Mouse (Mus musculus) embryo, embryonic 11.5 days (tissue): ENCODE results near the gene Cmtm8.

ENCODE experiments used
- DNase-seq: peaks from one replicate; pipeline ENCODE4 v3.0.0-alpha.2; 2012; ENCODE audit warnings: low read depth, low spot score

The Cmtm8 gene

DNA sequence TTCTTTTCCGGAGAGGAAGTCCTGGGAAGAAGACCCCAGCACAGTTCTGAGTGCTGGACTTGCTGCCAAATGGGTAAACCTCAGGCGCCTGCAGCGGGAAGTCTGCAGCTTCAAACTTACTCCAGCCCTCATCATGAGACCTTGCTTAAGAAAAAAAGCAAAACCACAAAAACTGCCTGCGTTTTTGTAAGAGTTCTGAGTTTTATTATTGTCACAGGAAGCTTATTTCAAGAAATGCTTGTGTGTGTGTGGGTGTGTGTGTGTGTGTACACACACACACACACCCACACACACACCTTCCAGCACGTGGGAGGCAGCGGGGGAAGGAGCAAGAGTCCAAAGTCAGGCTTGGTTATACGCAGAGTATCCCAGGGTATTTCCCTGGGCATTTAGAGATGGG, 85.7 kb downstream of the Cmtm8 start:
- DNase-seq = no peak

DNA sequence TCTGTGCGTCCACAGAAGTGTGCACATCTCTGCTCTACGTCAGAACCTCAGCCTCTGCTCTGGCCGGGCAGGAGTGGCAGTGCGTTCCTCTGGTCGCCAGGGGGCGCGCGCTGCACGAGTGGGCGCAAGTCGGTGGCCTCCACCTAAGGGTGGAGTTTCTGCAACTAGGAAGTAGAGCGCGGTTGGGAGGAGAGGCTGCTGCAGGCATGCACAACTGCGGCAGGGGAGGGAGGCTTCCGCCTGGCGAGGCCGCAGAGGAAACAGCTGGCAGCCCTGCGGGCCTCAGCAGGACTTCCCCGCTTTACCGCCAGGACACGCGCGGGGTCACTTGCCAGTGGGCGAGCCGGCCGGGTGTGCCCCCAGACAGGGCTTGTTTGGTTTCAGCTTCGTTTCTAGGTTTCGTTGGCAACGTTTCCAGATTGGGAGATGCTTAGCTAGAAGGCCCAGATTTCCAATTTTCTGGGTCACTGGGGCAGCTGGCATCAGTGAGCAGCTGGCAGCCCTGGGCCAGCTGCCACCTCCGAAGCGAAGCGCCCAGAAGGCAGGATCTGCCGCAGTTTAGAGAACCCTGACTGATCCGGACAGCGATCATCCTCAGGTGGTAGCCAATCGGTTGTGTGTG, 91.0 kb downstream of the Cmtm8 start:
- peak; percentile 81 for DNase-seq

DNA sequence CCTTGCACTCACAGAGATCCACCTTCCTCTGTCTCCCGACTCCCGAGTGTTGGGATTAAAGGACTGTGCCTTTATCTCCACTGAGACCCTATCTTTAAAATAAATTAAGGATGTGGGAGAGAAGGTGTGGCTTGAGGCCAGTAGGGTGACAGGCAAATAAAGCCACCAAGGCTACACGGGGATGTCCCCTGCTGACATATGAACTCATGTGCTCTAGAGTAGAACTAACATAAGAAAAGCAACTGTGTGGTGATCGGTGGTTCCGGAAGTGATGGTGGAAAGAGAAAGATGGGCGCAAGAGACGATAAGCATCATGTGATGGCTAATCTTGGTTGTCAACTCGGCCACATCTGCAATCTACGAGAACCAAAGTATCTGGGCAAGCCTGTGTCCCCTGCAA, 91.6 kb downstream of the Cmtm8 start:
- DNase-seq = no peak

DNA sequence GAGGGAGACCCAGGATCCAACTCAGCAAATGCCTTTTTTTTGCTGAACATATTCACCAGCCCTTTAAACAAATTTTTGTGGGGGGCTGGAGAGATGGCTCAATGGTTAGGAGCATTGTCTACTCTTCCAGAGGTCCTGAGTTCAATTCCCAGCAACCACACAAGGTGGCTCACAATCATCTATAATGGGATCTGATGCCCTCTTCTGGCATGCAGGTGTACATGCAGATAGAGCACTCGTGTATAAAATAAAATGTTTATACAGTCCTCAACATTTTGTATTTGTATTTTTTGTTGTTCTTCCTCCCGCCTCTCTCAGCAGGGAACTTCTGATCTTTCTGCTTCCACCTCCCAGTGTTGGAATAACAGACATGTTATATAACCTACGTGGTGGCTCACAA, 92.4 kb downstream of the Cmtm8 start:
- no peak for DNase-seq

DNA sequence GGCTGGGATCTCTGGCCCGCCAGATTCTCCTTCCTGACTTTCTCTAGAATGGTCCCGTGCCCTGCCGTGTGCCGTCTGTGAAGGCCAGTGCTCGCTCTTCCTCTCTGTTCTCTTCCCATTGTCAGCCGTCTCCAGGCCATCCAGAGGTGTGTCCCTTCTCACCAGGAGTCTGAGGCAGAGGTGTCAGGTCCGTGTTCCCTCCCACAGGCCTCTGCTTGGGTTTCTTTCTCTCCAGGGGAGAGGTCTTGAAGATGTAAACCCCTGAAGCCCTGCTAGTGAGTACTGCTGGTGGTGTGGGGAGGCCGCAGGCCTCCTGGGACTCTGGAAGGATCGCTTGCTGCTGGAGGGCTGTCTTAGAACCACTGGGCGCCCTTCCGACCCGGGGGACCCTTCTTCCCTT, 96.5 kb downstream of the Cmtm8 start:
- no peak for DNase-seq

DNA sequence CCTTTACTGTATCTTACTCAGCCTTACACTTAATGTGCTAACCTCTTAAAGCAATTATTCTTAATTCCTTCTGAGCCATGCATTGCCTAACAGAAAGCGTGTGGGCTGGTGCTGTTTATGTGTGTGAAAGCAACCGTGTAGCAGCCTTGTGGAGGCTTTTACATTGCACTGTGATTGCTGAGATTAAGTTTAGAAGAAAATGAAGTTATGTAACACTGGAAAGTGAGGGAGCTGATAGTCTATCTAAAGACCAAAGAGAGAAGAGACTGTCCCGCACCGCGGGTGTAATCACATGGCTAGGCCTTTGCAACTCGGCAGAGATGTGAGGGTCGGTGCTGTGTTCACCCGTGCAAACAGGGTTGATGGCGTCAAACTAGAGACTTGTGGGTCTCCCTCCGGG, 96.9 kb downstream of the Cmtm8 start:
- DNase-seq = no peak

DNA sequence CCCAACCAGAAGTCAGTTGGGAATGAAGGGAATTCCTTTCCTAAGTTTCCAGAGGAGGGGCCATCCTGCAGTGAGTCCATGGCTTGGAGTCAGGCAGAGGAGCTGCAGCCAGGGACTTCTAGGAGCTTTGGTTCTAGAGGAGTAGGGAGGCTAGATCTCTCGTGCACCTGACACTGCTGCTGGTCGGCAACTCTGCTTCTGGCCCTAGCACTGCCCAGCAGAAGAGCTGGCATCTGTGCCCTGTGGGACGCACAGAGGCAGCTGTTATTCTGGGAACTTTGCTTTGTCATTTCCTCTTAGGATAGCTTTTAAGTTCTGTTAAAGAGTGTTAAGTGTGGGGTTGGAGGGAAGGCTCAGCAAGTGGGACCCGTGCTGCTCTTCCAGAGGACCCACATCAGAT, 98.3 kb downstream of the Cmtm8 start:
- no peak for DNase-seq

DNA sequence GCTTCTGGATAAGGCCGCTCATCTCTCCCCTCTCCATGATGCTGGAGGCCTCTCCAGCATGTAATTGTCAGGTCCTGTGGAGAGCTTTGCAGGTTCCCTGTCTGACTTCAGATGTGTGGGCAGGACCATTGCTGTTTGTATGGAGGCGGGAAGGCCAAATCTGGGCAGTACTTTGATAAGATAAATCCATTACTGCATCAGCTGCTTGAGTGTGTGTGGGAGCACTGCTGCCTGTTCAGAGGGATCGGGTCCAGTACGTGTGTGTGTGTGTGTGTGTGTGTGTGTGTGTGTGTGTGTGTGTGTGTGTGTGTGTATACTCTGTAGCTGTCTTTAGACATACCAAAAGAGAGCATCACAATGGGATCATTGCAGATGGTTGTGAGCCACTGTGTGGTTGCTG, 98.8 kb downstream of the Cmtm8 start:
- DNase-seq = no peak

DNA sequence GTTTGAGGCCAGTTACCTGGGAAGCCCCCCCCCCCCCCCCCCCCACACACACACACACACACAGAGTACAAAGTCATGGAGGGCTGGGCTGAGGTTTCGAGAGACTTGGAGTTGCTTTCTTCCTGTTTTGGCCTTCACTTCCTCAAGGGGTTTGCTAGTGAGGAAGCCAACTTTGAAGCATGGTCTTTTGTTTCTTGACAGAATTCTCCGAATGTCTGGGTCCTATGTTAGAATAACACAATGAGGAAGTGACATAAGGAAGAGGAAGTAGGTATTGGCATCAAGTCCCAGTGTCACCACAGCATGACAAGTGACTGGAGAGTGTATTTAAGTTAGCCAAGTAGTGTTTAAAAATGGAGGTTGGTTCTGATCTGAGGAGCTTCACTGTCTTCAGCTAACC, 101.2 kb downstream of the Cmtm8 start:
- DNase-seq = no peak

DNA sequence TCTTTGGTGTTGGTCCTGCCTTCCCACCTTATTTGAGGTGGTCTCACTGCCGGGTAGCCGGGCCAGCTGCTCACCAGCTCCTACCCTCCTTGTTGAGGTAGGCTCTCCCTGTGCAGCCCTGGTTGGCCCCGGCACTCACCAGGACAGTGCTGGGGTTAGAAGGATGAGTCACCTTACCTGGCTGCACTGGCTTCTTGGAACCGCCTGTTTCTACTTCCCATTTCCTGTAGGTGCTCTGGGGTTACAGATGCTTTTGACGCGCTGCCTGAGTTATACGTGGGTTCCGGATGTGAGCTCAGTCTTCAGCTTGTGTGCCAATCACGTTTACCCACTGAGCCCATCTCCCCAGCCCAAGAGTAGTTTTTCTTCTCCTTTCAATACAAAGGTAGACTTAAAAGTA, 103.6 kb downstream of the Cmtm8 start:
- no peak for DNase-seq
